Mouse (Mus musculus) heart, adult 9 months (tissue): ENCODE measurements around the gene Tmem119.
"Not testable (repeated sequence)": the region's sequence is repeated elsewhere in the genome, so short reads cannot be mapped to it uniquely, and the experiment has no call there.

ENCODE experiments used
- DNase-seq, 2 experiments: peaks; one replicate each; pipeline ENCODE4 v3.0.0; 2022; ENCODE audit warnings: low spot score in 2 of 2

Gene Tmem119

GRCm38 (mm10) chr5:113789075-113789788 lies 11.1 kb downstream of the Tmem119 start:
- no peak for DNase-seq

- DNase-seq = no peak
Observed at GRCm38 (mm10) chr5:113788645-113789044, 11.7 kb downstream of the Tmem119 start.

GRCm38 (mm10) chr5:113786985-113787384 lies 13.3 kb downstream of the Tmem119 start:
- DNase-seq = no peak

GRCm38 (mm10) chr5:113784104-113784503 lies 16.2 kb downstream of the Tmem119 start:
- not testable (repeated sequence) for DNase-seq

- peak; percentile 67 to 75 for DNase-seq
Observed at GRCm38 (mm10) chr5:113783581-113784001, 16.7 kb downstream of the Tmem119 start.

- no peak for DNase-seq
Observed at GRCm38 (mm10) chr5:113782624-113783023, 17.7 kb downstream of the Tmem119 start.

GRCm38 (mm10) chr5:113781875-113782274 lies 18.4 kb downstream of the Tmem119 start:
- no peak for DNase-seq

GRCm38 (mm10) chr5:113781254-113781653 lies 19.1 kb downstream of the Tmem119 start:
- DNase-seq = no peak

- no peak for DNase-seq
Observed at GRCm38 (mm10) chr5:113780763-113781162, 19.6 kb downstream of the Tmem119 start.

GRCm38 (mm10) chr5:113780082-113780752 lies 20.1 kb downstream of the Tmem119 start:
- no peak for DNase-seq

GRCm38 (mm10) chr5:113779569-113779968 lies 20.7 kb downstream of the Tmem119 start:
- no peak for DNase-seq

GRCm38 (mm10) chr5:113777728-113778127 lies 22.6 kb downstream of the Tmem119 start:
- DNase-seq = not testable (repeated sequence)

- peak in 1 of 2 experiments; percentile 43 for DNase-seq
Observed at GRCm38 (mm10) chr5:113776896-113777226, 23.5 kb downstream of the Tmem119 start.

GRCm38 (mm10) chr5:113776128-113776895 lies 24.0 kb downstream of the Tmem119 start:
- DNase-seq = peak in 1 of 2 experiments; percentile 35

- no peak for DNase-seq
Observed at GRCm38 (mm10) chr5:113775585-113775984, 24.7 kb downstream of the Tmem119 start.

GRCm38 (mm10) chr5:113773664-113774063 lies 26.7 kb downstream of the Tmem119 start:
- peak; percentile 71 to 87 for DNase-seq

GRCm38 (mm10) chr5:113772905-113773519 lies 27.3 kb downstream of the Tmem119 start:
- DNase-seq = no peak

GRCm38 (mm10) chr5:113772450-113772895 lies 27.8 kb downstream of the Tmem119 start, which contains the start of the genes Sart3 and Iscu:
TSS of gene Sart3 (minus strand) at chr5:113772510.
TSS of gene Iscu (plus strand) at chr5:113772748.
- DNase-seq = peak; percentile 87 to 93

- DNase-seq = peak; percentile 82 to 91
Observed at GRCm38 (mm10) chr5:113771213-113772162, 28.8 kb downstream of the Tmem119 start.

- no peak for DNase-seq
Observed at GRCm38 (mm10) chr5:113768806-113769205, 31.5 kb downstream of the Tmem119 start.
